Mouse (Mus musculus) myocyte (in vitro differentiated cells): ENCODE data around the gene Lenep.
A peak's percentile ranks its signal among the peaks of the same experiment; 100 is the strongest.

Source experiments
- MAX ChIP-seq: IDR thresholded peaks from one replicate; pipeline ENCODE4 v1.6.1; 2011; ENCODE audit warnings: low read depth, mild to moderate bottlenecking, control low read depth
- MYOD1 ChIP-seq, 3 experiments: IDR thresholded peaks; one replicate each; pipeline ENCODE4 v1.6.1; 2011; ENCODE audit warnings: control low read depth in 2 of 3, low read depth in 2 of 3, mild to moderate bottlenecking in 2 of 3, moderate library complexity in 1 of 3; ENCODE audit not compliant: insufficient read length in 2 of 3, control insufficient read depth in 1 of 3
- MYOG ChIP-seq, 3 experiments: IDR thresholded peaks; one replicate each; pipeline ENCODE4 v1.6.1; 2011; ENCODE audit warnings: control low read depth in 2 of 3, low read depth in 2 of 3, mild to moderate bottlenecking in 2 of 3; ENCODE audit not compliant: insufficient read length in 2 of 3, control insufficient read depth in 1 of 3, insufficient read depth in 1 of 3
- POLR2A ChIP-seq: IDR thresholded peaks from one replicate; pipeline ENCODE4 v1.6.1; 2011; ENCODE audit warnings: low read depth, mild to moderate bottlenecking, control low read depth, moderate library complexity; ENCODE audit not compliant: insufficient read length
- REST ChIP-seq: IDR thresholded peaks from one replicate; pipeline ENCODE4 v1.6.1; 2011; ENCODE audit warnings: mild to moderate bottlenecking, control low read depth, moderate library complexity; ENCODE audit not compliant: insufficient read depth, insufficient read length
- TCF12 ChIP-seq: IDR thresholded peaks from one replicate; pipeline ENCODE4 v1.6.1; 2011; ENCODE audit warnings: mild to moderate bottlenecking, control low read depth; ENCODE audit not compliant: poor library complexity, insufficient read depth, severe bottlenecking
- TCF3 ChIP-seq: IDR thresholded peaks from one replicate; pipeline ENCODE4 v1.6.1; 2011; ENCODE audit warnings: low read depth, control low read depth; ENCODE audit not compliant: insufficient read length

DNA sequence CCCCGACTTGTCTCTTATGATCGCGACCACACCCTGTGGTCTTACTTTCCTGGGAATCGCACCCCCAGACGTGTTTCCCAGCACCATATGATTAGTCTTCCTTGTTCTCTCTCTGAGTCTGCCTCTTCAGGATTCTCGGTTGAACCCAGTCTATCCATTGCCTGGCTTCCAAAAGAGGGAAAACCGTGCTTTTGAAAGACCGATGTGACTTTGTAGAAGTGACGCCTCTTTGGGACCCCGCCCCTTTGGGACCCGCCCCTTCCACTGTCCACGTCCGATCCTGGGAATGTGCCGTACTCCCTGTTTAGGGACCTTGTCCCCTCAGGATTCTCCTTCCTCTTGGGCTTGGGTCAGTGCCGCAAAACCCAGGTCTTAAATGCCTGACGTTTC is 16.3 kb upstream of the Lenep start:
- TF ChIP-seq MYOD1 (IDR thresholded peaks at IDR 0.05; ENCODE audit: control insufficient read depth in 1 of 3, insufficient read length in 2 of 3, low read depth in 2 of 3) (no peak), MAX (no peak), POLR2A (peak; percentile 55), MYOG (IDR thresholded peaks at IDR 0.05; ENCODE audit: control insufficient read depth in 1 of 3, insufficient read depth in 1 of 3, insufficient read length in 2 of 3, low read depth in 2 of 3) (no peak), TCF12 (no peak), REST (no peak), TCF3 (no peak)
